Mouse (Mus musculus): ENCODE results near the gene Nphs1. TPM values are rescaled to one million over a fixed set of nuclear protein-coding genes. Genes with fewer than 3 reads are reported as not detected.

The Nphs1 gene
- polyA plus RNA-seq, 1 experiment from 2014 or later = 0.35 TPM

DNA sequence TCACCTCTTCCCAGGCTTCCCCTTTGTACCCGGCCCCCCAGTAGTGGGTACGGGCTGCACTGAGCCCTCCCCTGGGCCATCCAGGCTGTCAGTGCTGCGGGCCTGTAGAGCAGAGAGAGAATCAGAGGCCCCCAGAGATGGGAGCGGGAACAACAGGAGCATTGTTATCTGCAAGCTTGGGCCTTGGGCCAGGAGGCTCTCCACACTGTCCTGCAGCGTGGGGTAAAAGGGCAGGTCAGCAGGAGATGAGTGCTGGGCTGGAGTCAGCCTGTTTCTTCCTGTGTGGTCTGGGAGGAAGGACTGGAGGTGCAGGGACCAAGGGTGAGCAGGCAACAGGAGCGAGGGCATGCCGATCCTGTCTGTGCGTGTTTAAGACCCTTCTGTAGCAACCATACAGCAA, 74.8 kb downstream of the Nphs1 start:
- WGBS = 34% methylated on average over 5 of the region's 8 CpGs
- Histone ChIP-seq H3K27me3 (replicated peaks; ENCODE audit: control insufficient read depth, insufficient read depth, low read length) (no peaks in the 10 kb centered on the region), H3K4me3 (ENCODE audit: low read depth, low read length) (0 out of 2 replicates have a peak overlapping the region, but pooled peaks have one; percentile 2), H3K4me2 (ENCODE audit: low read depth, low read length) (peak overlapping the region; percentile 78; the same call in 1 of the 2 replicates), H3K9me3 (ENCODE audit: control insufficient read depth, low read length) (no peaks in the 10 kb centered on the region), H3K4me1 (ENCODE audit: control insufficient read depth, insufficient read depth, low read length) (peaks cover 12% of the 10 kb centered on the region; the same call in 1 of the 2 replicates), H3K9ac (ENCODE audit: low read depth, low read length) (peak overlapping the region; percentile 46), H3K36me3 (ENCODE audit: control insufficient read depth, insufficient read depth, low read length) (peaks cover 46% of the 10 kb centered on the region), H3K27ac (replicated peaks; ENCODE audit: low read depth, low read length) (no peak overlapping the region)
- ATAC-seq (ENCODE audit: low read depth) = no peak
- DNase-seq (ENCODE audit: low spot score) = peak; percentile 59

DNA sequence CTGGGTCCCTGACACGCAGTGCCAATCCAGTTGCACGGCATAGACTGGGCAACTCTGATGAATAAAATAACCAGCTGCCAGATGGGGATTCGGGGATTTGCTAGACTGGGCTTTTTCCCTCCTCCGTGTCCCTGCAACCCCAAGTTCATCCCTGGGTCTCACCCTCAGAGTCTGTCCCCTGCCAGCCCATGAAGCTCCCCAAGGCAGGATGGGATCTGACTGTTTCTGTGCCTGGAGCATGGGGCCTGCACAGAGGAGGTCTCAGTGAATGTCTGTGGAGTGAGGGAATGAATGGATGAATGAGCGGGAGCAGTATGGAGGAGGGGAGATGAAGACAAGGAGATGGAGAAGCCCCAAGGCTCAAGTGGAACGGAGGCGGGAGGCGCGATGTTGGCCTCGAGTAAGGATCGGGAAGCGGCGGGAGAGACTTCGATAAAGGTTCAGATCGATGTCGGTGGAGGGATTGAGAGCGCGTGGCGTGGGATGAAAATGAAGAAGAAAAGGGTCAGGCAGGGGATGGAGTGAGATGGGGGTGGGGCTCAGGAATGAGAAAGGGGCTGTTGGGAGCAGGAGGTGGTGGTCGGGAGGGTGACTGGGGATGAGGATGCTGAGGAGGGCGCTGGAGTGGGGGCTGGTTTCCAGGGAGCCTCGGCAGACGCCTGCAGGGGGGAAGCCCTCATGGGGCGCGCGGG, 76.0 kb downstream of the Nphs1 start:
- Histone ChIP-seq H3K27me3 (replicated peaks; ENCODE audit: control insufficient read depth, insufficient read depth, low read length) (no peaks in the 10 kb centered on the region), H3K4me3 (ENCODE audit: low read depth, low read length) (peak overlapping the region; percentile 60), H3K27ac (replicated peaks; ENCODE audit: low read depth, low read length) (no peak overlapping the region), H3K9ac (ENCODE audit: low read depth, low read length) (peak overlapping the region; percentile 68), H3K4me1 (ENCODE audit: control insufficient read depth, insufficient read depth, low read length) (peaks cover 12% of the 10 kb centered on the region; the same call in 1 of the 2 replicates), H3K4me2 (ENCODE audit: low read depth, low read length) (peak overlapping the region; percentile 78), H3K36me3 (ENCODE audit: control insufficient read depth, insufficient read depth, low read length) (peaks cover 40% of the 10 kb centered on the region), H3K9me3 (ENCODE audit: control insufficient read depth, low read length) (no peaks in the 10 kb centered on the region)
- peak; percentile 7 for DNase-seq (ENCODE audit: low spot score)
- WGBS = 6% methylated on average over 25 of the region's 26 CpGs
- ATAC-seq (ENCODE audit: low read depth) = peak; percentile 19

DNA sequence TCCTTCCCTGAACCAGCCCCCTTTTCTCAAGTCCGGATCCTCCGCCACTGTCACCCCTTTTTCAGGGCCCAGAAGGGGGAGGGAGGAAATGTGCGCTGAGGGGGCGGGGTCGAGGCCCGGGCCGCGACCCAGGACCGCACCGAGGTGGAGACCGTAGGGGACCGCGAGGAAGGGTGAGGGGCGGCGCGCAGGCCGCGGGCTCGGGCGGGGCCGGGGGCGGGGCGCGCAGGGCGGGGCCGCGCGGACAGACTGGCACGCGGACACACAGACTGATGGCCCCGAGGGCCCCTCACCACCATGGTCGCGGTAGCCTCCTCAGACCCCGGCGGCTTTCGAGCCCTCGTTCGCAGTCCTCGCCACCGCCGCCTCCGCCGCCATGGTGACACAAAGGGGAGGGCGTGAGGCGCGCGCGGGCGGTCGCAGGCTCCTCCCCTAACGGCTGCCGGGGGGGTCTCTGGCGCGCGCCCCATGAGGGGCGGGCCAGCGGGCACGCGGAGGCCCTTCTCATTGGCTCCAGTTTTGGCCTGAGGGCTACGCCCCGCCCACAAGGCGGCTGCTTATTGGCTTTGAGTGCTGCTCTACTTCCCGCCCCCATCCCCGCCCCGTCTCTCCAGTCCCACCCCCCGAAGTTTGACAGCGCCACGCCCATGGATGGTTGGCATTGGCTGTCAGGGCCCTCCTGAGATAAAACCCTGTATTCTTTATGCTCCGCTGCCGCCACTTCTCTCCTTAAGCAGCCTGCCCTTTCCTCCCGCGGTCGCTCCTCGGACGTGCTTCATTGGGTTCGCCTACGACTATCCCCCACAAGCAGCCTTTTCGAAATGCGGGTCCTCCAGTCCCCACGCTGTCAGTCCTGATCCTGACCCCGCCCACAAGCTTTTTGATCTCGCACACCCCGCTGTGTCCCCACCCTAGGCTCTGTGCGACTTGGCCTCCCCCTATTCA, 76.8 kb downstream of the Nphs1 start, which contains the start of gene Arhgap33:
TSS of gene Arhgap33 (minus strand) at position 428 of the 945 bp plus-strand sequence.
- H3K27me3 ChIP-seq (replicated peaks; ENCODE audit: control insufficient read depth, insufficient read depth, low read length) = no peaks in the 10 kb centered on the region
- H3K36me3 ChIP-seq (ENCODE audit: control insufficient read depth, insufficient read depth, low read length) = peaks cover 40% of the 10 kb centered on the region
- DNase-seq (ENCODE audit: low spot score) (peak; percentile 99), ATAC-seq (ENCODE audit: low read depth) (peak; percentile 93)
- peaks cover 12% of the 10 kb centered on the region; the same call in 1 of the 2 replicates for H3K4me1 ChIP-seq (ENCODE audit: control insufficient read depth, insufficient read depth, low read length)
- peak within 1 kb of the TSS; percentile 30; the same call in 1 of the 2 replicates for H3K27ac ChIP-seq (replicated peaks; ENCODE audit: low read depth, low read length)
- H3K4me2 ChIP-seq (ENCODE audit: low read depth, low read length) = peak within 1 kb of the TSS; percentile 78
- 1% methylated on average over 39 of the region's 84 CpGs for WGBS
- H3K4me3 ChIP-seq (ENCODE audit: low read depth, low read length) = peak within 1 kb of the TSS; percentile 60
- peak within 1 kb of the TSS; percentile 68 for H3K9ac ChIP-seq (ENCODE audit: low read depth, low read length)
- H3K9me3 ChIP-seq (ENCODE audit: control insufficient read depth, low read length) = no peaks in the 10 kb centered on the region

Other genes with a start within 250 kb of the Nphs1 start
- gene Polr2i, start 226.4 kb upstream of the Nphs1 start, polyA plus RNA-seq (2014; fragmentation: Nextera tagmentation; extraction: Ambion mirVana) = 172 and 180 TPM in 2 replicates
- gene Tbcb, start 226.0 kb upstream of the Nphs1 start, polyA plus RNA-seq (2014; fragmentation: Nextera tagmentation; extraction: Ambion mirVana) = 166 and 169 TPM in 2 replicates
- 1.1 and 1.4 TPM in 2 replicates for gene Ovol3, start 222.6 kb upstream of the Nphs1 start, polyA plus RNA-seq (2014; fragmentation: Nextera tagmentation; extraction: Ambion mirVana)
- gene Thap8, start 178.2 kb upstream of the Nphs1 start, polyA plus RNA-seq (2014; fragmentation: Nextera tagmentation; extraction: Ambion mirVana) = 0.22 and 0.28 TPM in 2 replicates
- gene Wdr62, start 177.9 kb upstream of the Nphs1 start, polyA plus RNA-seq (2014; fragmentation: Nextera tagmentation; extraction: Ambion mirVana) = 7.5 and 7.7 TPM in 2 replicates
- gene Clip3, start 166.6 kb upstream of the Nphs1 start, polyA plus RNA-seq (2014; fragmentation: Nextera tagmentation; extraction: Ambion mirVana) = 51.8 and 58.1 TPM in 2 replicates
- 69.4 and 72.3 TPM in 2 replicates for gene Alkbh6, start 149.6 kb upstream of the Nphs1 start, polyA plus RNA-seq (2014; fragmentation: Nextera tagmentation; extraction: Ambion mirVana)
- 25.4 and 35.4 TPM in 2 replicates for gene Syne4, start 143.5 kb upstream of the Nphs1 start, polyA plus RNA-seq (2014; fragmentation: Nextera tagmentation; extraction: Ambion mirVana)
- not detected in 2 replicates for gene E130208F15Rik, start 136.6 kb upstream of the Nphs1 start, polyA plus RNA-seq (2014; fragmentation: Nextera tagmentation; extraction: Ambion mirVana)
- 18.8 and 19.5 TPM in 2 replicates for gene Sdhaf1, start 134.4 kb upstream of the Nphs1 start, polyA plus RNA-seq (2014; fragmentation: Nextera tagmentation; extraction: Ambion mirVana)
- gene Lrfn3, start 95.5 kb upstream of the Nphs1 start, polyA plus RNA-seq (2014; fragmentation: Nextera tagmentation; extraction: Ambion mirVana) = 4.2 and 4.7 TPM in 2 replicates
- gene Tyrobp, start 44.6 kb upstream of the Nphs1 start, polyA plus RNA-seq (2014; fragmentation: Nextera tagmentation; extraction: Ambion mirVana) = 82.9 and 97.0 TPM in 2 replicates
- gene Hcst, start 38.5 kb upstream of the Nphs1 start, polyA plus RNA-seq (2014; fragmentation: Nextera tagmentation; extraction: Ambion mirVana) = 2.2 and 2.4 TPM in 2 replicates
- 1.0 and 2.0 TPM in 2 replicates for gene Nfkbid, start 36.6 kb upstream of the Nphs1 start, polyA plus RNA-seq (2014; fragmentation: Nextera tagmentation; extraction: Ambion mirVana)
- 51.0 and 53.6 TPM in 2 replicates for gene Aplp1, start 12.8 kb upstream of the Nphs1 start, polyA plus RNA-seq (2014; fragmentation: Nextera tagmentation; extraction: Ambion mirVana)
- 0.45 and 0.82 TPM in 2 replicates for gene Kirrel2, start 625 bp upstream of the Nphs1 start, polyA plus RNA-seq (2014; fragmentation: Nextera tagmentation; extraction: Ambion mirVana)
- not detected in 2 replicates for gene Prodh2, start 35.3 kb downstream of the Nphs1 start, polyA plus RNA-seq (2014; fragmentation: Nextera tagmentation; extraction: Ambion mirVana)
- 9.7 and 10.9 TPM in 2 replicates for gene Arhgap33, start 76.7 kb downstream of the Nphs1 start, polyA plus RNA-seq (2014; fragmentation: Nextera tagmentation; extraction: Ambion mirVana)
- gene Hspb6, start 93.9 kb downstream of the Nphs1 start, polyA plus RNA-seq (2014; fragmentation: Nextera tagmentation; extraction: Ambion mirVana) = 16.8 and 20.4 TPM in 2 replicates
- gene Proser3, start 94.0 kb downstream of the Nphs1 start, polyA plus RNA-seq (2014; fragmentation: Nextera tagmentation; extraction: Ambion mirVana) = 8.1 and 9.9 TPM in 2 replicates
- 45.7 and 50.5 TPM in 2 replicates for gene Lin37, start 101.5 kb downstream of the Nphs1 start, polyA plus RNA-seq (2014; fragmentation: Nextera tagmentation; extraction: Ambion mirVana)
- gene U2af1l4, start 105.0 kb downstream of the Nphs1 start, polyA plus RNA-seq (2014; fragmentation: Nextera tagmentation; extraction: Ambion mirVana) = 85.4 and 88.0 TPM in 2 replicates
- 4.7 and 5.1 TPM in 2 replicates for gene Gm49396, start 105.0 kb downstream of the Nphs1 start, polyA plus RNA-seq (2014; fragmentation: Nextera tagmentation; extraction: Ambion mirVana)
- 108 and 113 TPM in 2 replicates for gene Psenen, start 105.3 kb downstream of the Nphs1 start, polyA plus RNA-seq (2014; fragmentation: Nextera tagmentation; extraction: Ambion mirVana)
- gene Igflr1, start 107.1 kb downstream of the Nphs1 start, polyA plus RNA-seq (2014; fragmentation: Nextera tagmentation; extraction: Ambion mirVana) = 2.1 and 2.9 TPM in 2 replicates
- 11.7 and 13.3 TPM in 2 replicates for gene Kmt2b, start 130.4 kb downstream of the Nphs1 start, polyA plus RNA-seq (2014; fragmentation: Nextera tagmentation; extraction: Ambion mirVana)
- 0.26 and 0.45 TPM in 2 replicates for gene Zbtb32, start 140.6 kb downstream of the Nphs1 start, polyA plus RNA-seq (2014; fragmentation: Nextera tagmentation; extraction: Ambion mirVana)
- gene Upk1a, start 154.5 kb downstream of the Nphs1 start, polyA plus RNA-seq (2014; fragmentation: Nextera tagmentation; extraction: Ambion mirVana) = 0.39 and 0.47 TPM in 2 replicates
- gene Cox6b1, start 167.8 kb downstream of the Nphs1 start, polyA plus RNA-seq (2014; fragmentation: Nextera tagmentation; extraction: Ambion mirVana) = 860 and 1,015 TPM in 2 replicates
- not detected in 2 replicates for gene Etv2, start 177.5 kb downstream of the Nphs1 start, polyA plus RNA-seq (2014; fragmentation: Nextera tagmentation; extraction: Ambion mirVana)
- gene Rbm42, start 192.0 kb downstream of the Nphs1 start, polyA plus RNA-seq (2014; fragmentation: Nextera tagmentation; extraction: Ambion mirVana) = 93.1 and 106 TPM in 2 replicates
- 30.7 and 35.0 TPM in 2 replicates for gene Haus5, start 206.7 kb downstream of the Nphs1 start, polyA plus RNA-seq (2014; fragmentation: Nextera tagmentation; extraction: Ambion mirVana)
- gene Pmis2, start 213.3 kb downstream of the Nphs1 start, polyA plus RNA-seq (2014; fragmentation: Nextera tagmentation; extraction: Ambion mirVana) = not detected in 2 replicates
- 0.37 and 0.46 TPM in 2 replicates for gene 2200002J24Rik, start 240.6 kb downstream of the Nphs1 start, polyA plus RNA-seq (2014; fragmentation: Nextera tagmentation; extraction: Ambion mirVana)